Mouse (Mus musculus): ENCODE measurements around the gene Slc45a1. TPM values are rescaled to one million over a fixed set of nuclear protein-coding genes. Genes with fewer than 3 reads are reported as not detected.
"Not testable (repeated sequence)": the region's sequence is repeated elsewhere in the genome, so short reads cannot be mapped to it uniquely, and the experiment has no call there.

Gene Slc45a1
- polyA plus RNA-seq, 1 experiment: 0.16 TPM

DNA sequence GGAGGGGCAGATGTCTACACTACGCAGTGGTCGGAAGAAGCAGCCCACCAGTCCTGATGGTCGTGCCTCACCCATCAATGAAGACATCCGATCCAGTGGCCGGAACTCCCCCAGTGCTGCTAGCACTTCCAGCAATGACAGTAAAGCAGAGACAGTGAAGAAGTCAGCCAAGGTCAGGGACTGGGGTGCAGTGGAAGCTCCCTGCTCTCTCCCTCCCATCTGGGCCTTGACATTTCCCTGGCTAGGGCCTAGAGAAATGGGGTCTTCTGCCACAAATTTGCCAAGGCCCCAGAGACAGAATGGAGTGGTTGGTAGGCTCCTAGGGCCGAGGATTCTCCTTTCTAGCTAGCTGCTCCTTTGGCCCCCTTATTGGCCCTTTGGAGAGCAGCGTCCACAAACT is 38.3 kb downstream of the Slc45a1 start:
- no peak overlapping the region for H3K4me3 ChIP-seq (ENCODE audit: insufficient read depth, low read length)
- TF ChIP-seq CTCF (IDR thresholded peaks at IDR 0.05; ENCODE audit: borderline replicate concordance, insufficient read depth, low read length): no peak
- TF ChIP-seq POLR2A (IDR thresholded peaks at IDR 0.05; ENCODE audit: low read depth, low read length): no peak
- H3K4me1 ChIP-seq (ENCODE audit: control insufficient read depth, insufficient read depth, low read length): no peaks in the 10 kb centered on the region
- no peak overlapping the region for H3K27ac ChIP-seq (ENCODE audit: insufficient read depth, low read length)

DNA sequence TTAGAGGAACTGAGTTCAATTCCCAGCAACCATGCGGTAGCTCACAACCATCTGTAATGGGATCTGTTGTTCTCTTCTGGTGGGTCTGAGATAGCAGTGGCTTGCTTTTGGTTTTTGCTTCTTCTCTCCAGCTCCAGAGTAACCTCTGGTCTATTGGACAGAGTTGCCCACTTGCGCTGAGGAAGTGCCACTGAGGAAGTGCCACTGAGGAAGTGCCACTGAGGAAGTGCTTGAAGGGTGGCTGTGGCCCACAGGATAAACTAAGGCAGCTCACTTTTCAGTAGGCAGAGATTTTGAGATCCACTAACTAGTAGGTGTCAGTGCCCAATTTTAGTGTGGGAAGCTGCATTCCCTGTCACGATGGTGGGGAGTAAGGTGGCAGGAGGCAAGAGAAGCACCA is 43.3 kb downstream of the Slc45a1 start:
- H3K27ac ChIP-seq (ENCODE audit: insufficient read depth, low read length): no peak overlapping the region
- no peaks in the 10 kb centered on the region for H3K4me1 ChIP-seq (ENCODE audit: control insufficient read depth, insufficient read depth, low read length)
- H3K4me3 ChIP-seq (ENCODE audit: insufficient read depth, low read length): no peak overlapping the region
- TF ChIP-seq POLR2A (IDR thresholded peaks at IDR 0.05; ENCODE audit: low read depth, low read length) (no peak), CTCF (IDR thresholded peaks at IDR 0.05; ENCODE audit: borderline replicate concordance, insufficient read depth, low read length) (no peak)

DNA sequence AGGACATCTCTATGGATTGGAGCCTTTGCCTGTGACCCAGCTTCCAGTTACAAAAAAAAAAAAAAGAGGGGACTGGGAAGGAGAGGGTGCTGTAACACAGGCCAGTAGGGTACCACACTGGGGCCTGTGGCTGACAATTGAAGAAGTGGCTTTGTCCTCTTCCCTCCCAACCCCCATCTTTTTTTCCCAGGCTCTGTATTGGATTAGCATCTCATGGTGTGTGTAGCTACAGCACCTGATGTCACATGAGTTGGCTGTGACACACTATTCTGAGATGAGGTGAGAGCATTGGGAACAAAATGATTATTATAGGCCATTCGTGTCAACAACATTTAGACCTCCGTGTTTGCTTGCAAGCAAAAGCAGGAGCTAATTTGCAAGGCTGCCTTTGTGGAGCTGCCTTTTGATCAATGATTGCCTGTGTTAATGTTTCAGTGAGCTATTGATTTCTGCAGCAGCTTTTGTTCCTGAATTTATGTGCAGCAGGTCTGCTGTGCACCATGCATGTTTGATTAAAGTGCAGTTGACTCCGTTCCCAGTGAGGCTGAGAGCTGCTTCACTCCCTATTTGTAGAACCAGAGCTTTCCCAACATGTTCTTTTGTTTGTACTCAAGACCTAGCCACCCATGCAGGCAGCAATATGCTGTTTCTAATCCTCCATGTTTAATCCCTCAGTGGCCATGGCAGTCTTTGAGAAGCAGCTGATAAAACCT is 45.4 kb downstream of the Slc45a1 start:
- Histone ChIP-seq H3K27ac (ENCODE audit: insufficient read depth, low read length) (no peak overlapping the region), H3K4me1 (ENCODE audit: control insufficient read depth, insufficient read depth, low read length) (no peaks in the 10 kb centered on the region)

DNA sequence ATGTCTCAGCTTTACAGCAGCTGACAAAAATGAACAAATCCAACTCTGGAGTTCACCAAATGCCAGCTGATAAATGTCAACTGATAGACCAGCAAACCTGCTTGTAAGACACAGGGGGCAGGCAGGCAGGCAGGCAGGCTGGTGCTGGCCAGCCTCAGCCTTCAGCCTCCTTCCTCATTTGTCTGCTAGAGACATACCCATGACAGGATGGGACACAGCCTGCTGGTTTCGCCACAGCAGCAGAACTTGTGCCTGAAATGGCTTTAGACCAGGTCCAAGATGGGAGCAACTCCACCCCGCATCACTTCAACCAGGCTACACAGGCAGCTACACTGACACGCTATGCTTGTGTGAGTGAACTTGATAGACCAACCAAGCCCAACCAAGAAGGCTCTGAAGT is 46.2 kb downstream of the Slc45a1 start:
- TF ChIP-seq POLR2A (IDR thresholded peaks at IDR 0.05; ENCODE audit: low read depth, low read length): no peak
- TF ChIP-seq CTCF (IDR thresholded peaks at IDR 0.05; ENCODE audit: borderline replicate concordance, insufficient read depth, low read length): no peak
- no peak overlapping the region for H3K27ac ChIP-seq (ENCODE audit: insufficient read depth, low read length)
- no peak overlapping the region for H3K4me3 ChIP-seq (ENCODE audit: insufficient read depth, low read length)
- no peaks in the 10 kb centered on the region for H3K4me1 ChIP-seq (ENCODE audit: control insufficient read depth, insufficient read depth, low read length)

More for the DNA sequence above, 45.4 kb downstream of the Slc45a1 start:
- no peak overlapping the region for H3K4me3 ChIP-seq (ENCODE audit: insufficient read depth, low read length)
- no peak for TF ChIP-seq POLR2A (IDR thresholded peaks at IDR 0.05; ENCODE audit: low read depth, low read length)
- TF ChIP-seq CTCF (IDR thresholded peaks at IDR 0.05; ENCODE audit: borderline replicate concordance, insufficient read depth, low read length): no peak

DNA sequence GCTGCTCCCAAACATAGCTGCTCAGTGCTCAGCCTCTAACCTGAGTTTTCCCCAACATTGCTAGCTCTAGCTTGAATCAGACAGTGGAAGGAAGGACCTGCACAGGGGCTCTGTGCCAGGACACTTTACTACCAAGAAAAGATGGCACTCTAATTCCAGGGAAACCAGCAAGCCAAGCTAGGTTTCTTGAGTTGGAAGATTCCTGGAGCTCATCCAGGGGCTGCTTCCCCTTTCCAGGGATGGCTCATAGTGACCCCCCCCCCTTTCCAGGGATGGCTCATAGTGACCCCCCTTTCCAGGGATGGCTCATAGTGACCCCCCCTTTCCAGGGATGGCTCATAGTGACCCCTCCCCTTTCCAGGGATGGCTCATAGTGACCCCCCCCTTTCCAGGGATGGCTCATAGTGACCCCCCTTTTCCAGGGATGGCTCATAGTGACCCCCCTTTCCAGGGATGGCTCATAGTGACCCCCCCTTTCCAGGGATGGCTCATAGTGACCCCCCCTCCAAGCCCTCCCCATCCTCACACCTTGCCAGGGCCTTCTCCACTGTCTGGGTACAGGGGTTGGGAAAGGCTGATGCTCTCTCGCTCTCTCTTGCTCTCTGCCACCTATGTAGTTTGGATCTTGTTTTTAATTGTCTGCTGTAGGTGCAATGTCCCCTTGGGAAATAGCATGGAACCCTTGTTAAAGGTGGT is 48.5 kb downstream of the Slc45a1 start:
- H3K4me1 ChIP-seq (ENCODE audit: control insufficient read depth, insufficient read depth, low read length): peaks cover 3% of the 10 kb centered on the region; the same call in 1 of the 2 replicates
- no peak for TF ChIP-seq CTCF (IDR thresholded peaks at IDR 0.05; ENCODE audit: borderline replicate concordance, insufficient read depth, low read length)
- no peak for TF ChIP-seq POLR2A (IDR thresholded peaks at IDR 0.05; ENCODE audit: low read depth, low read length)
- no peak overlapping the region for H3K4me3 ChIP-seq (ENCODE audit: insufficient read depth, low read length)
- H3K27ac ChIP-seq (ENCODE audit: insufficient read depth, low read length): no peak overlapping the region

DNA sequence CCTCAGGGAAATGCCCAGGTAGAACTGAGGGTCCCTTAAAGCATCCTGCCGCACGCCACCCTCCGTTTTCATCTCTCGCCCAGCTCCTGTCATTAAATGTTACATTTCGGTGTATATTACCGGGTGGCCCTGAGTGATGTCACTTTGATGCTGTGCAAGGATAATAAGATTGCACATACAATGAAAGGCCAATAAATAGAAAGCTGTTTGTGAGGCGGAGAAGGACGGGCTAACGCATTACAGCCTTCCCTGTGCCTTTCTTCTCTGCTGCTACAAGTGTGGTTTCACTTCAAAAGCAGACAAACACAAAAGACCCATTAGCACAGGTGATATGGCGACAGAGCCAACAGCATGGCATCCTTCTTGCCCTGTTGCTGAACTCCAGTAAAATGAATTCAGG is 50.5 kb downstream of the Slc45a1 start:
- no peak overlapping the region for H3K27ac ChIP-seq (ENCODE audit: insufficient read depth, low read length)

DNA sequence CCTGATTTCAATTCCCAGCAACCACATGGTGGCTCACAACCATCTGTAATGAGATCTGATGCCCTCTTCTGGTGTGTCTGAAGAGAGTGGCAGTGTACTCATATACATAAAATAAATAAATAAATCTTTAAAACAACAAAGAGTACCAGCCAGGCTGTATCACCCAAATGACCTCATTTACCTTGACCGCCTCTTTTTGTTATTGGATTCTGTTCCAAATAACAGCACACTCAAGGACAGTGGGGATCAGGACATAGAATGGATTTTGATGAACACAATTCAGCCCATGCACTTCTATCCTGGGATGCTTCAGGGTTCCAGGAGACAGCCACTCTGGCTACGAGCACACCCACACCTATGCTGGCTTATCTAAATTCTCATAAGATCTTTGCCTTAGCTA is 51.5 kb downstream of the Slc45a1 start:
- H3K4me3 ChIP-seq (ENCODE audit: insufficient read depth, low read length); H3K27ac ChIP-seq (ENCODE audit: insufficient read depth, low read length); H3K4me1 ChIP-seq (ENCODE audit: control insufficient read depth, insufficient read depth, low read length): not testable (repeated sequence)

More for the DNA sequence above, 50.5 kb downstream of the Slc45a1 start:
- Histone ChIP-seq H3K4me1 (ENCODE audit: control insufficient read depth, insufficient read depth, low read length) (peaks cover 8% of the 10 kb centered on the region; the same call in 1 of the 2 replicates), H3K4me3 (ENCODE audit: insufficient read depth, low read length) (no peak overlapping the region)
- TF ChIP-seq CTCF (IDR thresholded peaks at IDR 0.05; ENCODE audit: borderline replicate concordance, insufficient read depth, low read length): no peak
- no peak for TF ChIP-seq POLR2A (IDR thresholded peaks at IDR 0.05; ENCODE audit: low read depth, low read length)

DNA sequence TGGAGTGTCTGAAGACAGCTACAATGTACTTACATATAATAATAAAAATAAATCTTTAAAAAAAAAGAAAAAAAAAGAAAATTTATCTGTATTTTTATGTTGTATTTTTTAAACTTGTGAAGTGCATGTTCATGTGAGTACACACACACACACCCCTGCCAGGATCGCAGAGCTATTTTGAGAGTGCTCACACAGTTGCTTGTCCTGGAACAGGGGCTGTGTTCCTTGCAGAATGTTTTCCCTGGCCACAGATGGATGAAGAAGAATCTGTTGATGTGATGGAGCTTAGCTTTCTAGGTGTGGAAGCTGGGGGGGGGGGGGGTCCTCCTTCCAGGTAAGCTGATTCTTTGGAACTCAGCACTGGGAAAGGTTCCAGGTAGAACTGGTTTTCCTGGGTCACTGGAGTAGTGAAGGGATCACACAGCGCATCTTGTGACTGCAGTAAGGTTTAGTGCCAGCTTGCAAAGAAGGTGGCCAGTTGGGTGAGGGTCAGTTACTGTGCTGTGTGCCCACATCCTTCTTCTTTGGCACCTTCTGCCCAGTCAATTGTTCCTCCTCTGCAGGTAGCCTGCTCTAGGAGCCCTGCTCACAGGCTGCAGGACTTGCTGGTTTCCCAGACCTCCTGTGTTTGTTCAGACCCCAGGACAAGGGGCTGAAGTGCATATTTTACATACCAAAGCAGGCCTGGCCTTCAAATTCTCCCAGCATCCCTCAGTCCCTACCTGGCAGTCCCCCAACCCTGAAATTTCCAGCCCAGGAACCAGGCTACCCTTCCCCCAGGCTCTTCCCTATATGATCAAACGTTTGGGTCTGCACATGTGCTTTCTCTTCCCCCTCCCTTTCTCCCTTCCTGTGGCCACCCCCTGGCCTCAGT is 52.6 kb downstream of the Slc45a1 start:
- Histone ChIP-seq H3K27ac (ENCODE audit: insufficient read depth, low read length) (no peak overlapping the region), H3K4me3 (ENCODE audit: insufficient read depth, low read length) (no peak overlapping the region), H3K4me1 (ENCODE audit: control insufficient read depth, insufficient read depth, low read length) (peaks cover 8% of the 10 kb centered on the region; the same call in 1 of the 2 replicates)
- TF ChIP-seq CTCF (IDR thresholded peaks at IDR 0.05; ENCODE audit: borderline replicate concordance, insufficient read depth, low read length): no peak
- no peak for TF ChIP-seq POLR2A (IDR thresholded peaks at IDR 0.05; ENCODE audit: low read depth, low read length)

DNA sequence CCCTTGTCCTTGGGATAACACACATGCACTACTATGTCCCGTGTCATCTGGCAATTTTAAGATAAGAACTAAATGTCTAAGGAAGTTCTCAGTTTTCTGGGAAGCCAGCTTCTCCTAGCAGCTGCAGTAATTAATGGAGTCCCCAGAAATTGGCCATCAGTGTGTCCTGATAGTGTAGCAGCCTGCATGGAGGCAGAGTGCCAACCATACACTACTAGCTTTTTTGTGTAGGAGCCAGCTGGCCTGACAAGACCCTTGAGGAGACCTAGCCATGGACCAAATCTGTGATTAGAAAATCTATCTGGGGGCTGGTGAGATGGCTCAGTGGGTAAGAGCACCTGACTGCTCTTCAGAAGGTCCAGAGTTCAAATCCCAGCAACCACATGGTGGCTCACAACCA is 53.3 kb downstream of the Slc45a1 start:
- H3K4me1 ChIP-seq (ENCODE audit: control insufficient read depth, insufficient read depth, low read length): peaks cover 8% of the 10 kb centered on the region; the same call in 1 of the 2 replicates
- TF ChIP-seq CTCF (IDR thresholded peaks at IDR 0.05; ENCODE audit: borderline replicate concordance, insufficient read depth, low read length): no peak
- no peak for TF ChIP-seq POLR2A (IDR thresholded peaks at IDR 0.05; ENCODE audit: low read depth, low read length)
- no peak overlapping the region for H3K4me3 ChIP-seq (ENCODE audit: insufficient read depth, low read length)
- no peak overlapping the region for H3K27ac ChIP-seq (ENCODE audit: insufficient read depth, low read length)
